Mouse (Mus musculus) liver, embryonic 14.5 days (tissue): ENCODE data around the gene Aqr.

ENCODE experiments used
- CTCF ChIP-seq: IDR thresholded peaks from 2 replicates; pipeline ENCODE4 v1.5.1; 2016; ENCODE audit warnings: antibody characterized with exemption, low read depth, control low read depth
- EP300 ChIP-seq: IDR thresholded peaks from 2 replicates; pipeline ENCODE4 v1.6.1; 2016; ENCODE audit warnings: antibody characterized with exemption, low read depth

- TF ChIP-seq CTCF = no peak
- no peak for TF ChIP-seq EP300
Observed at GRCm38 (mm10) chr2:114064004-114064403, 122.8 kb downstream of the Aqr start.
